Mouse (Mus musculus): ENCODE results near the gene Tspan8. TPM values are rescaled to one million over a fixed set of nuclear protein-coding genes. Genes with fewer than 3 reads are reported as not detected.
"Not testable (repeated sequence)": the region's sequence is repeated elsewhere in the genome, so short reads cannot be mapped to it uniquely, and the experiment has no call there.

Tspan8 gene
- polyA plus RNA-seq, 1 experiment = 1.4 TPM

DNA sequence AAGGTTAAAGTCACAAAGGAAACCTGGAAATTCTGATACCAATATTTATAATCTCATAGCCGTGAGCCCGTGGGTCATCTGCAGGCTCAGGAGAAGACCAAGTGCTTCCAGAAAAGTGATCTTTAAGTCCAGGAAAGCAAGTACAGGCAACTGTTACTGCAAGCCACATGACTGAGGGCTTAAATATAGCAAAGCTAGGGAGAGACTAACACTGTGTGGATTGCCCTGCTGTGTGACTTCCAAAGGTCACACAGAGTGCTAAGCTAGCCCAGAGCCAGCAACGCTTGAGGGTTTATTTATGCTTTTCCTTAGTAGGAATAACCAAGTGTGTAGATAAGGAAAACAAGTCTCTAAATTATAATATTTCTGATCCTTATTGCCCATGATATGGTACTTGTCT lies 15.2 kb upstream of the Tspan8 start:
- no peak for TF ChIP-seq SRF (IDR thresholded peaks at IDR 0.05; ENCODE audit: control insufficient read depth, insufficient read length, low read depth)
- TF ChIP-seq POLR2AphosphoS2 (IDR thresholded peaks at IDR 0.05; ENCODE audit: insufficient read length, low read depth) = no peak
- TF ChIP-seq POLR2A (IDR thresholded peaks at IDR 0.05; ENCODE audit: insufficient read length, low read depth) = no peak
- no peak for TF ChIP-seq MAX (IDR thresholded peaks at IDR 0.05; ENCODE audit: low read depth)
- no peak for TF ChIP-seq CEBPB (IDR thresholded peaks at IDR 0.05; ENCODE audit: insufficient read depth, poor library complexity, severe bottlenecking)
- no peak for TF ChIP-seq REST (IDR thresholded peaks at IDR 0.05; ENCODE audit: insufficient read depth, insufficient read length)
- H3ac ChIP-seq (ENCODE audit: control insufficient read depth, insufficient read length) = no peak overlapping the region
- no peaks in the 10 kb centered on the region for H3K79me2 ChIP-seq (ENCODE audit: control insufficient read depth, insufficient read depth)
- H3K4me2 ChIP-seq (ENCODE audit: low read depth) = no peak overlapping the region
- H3K4me3 ChIP-seq = no peak overlapping the region
- H3K36me3 ChIP-seq (ENCODE audit: control insufficient read depth, insufficient read depth) = no peaks in the 10 kb centered on the region
- no peaks in the 10 kb centered on the region for H3K27me3 ChIP-seq (ENCODE audit: control insufficient read depth, insufficient read depth, insufficient read length)

GRCm38 (mm10) chr10:115803013-115803412 lies 13.6 kb upstream of the Tspan8 start:
- not testable (repeated sequence) for H3K4me3 ChIP-seq; H3K4me2 ChIP-seq (ENCODE audit: low read depth); H3K79me2 ChIP-seq (ENCODE audit: control insufficient read depth, insufficient read depth); H3K27me3 ChIP-seq (ENCODE audit: control insufficient read depth, insufficient read depth, insufficient read length); H3ac ChIP-seq (ENCODE audit: control insufficient read depth, insufficient read length); H3K36me3 ChIP-seq (ENCODE audit: control insufficient read depth, insufficient read depth)

- TF ChIP-seq MYOG (IDR thresholded peaks at IDR 0.05; ENCODE audit: control insufficient read depth in 1 of 3, insufficient read depth in 1 of 3, insufficient read length in 2 of 3, low read depth in 2 of 3) (no peak), TCF3 (IDR thresholded peaks at IDR 0.05; ENCODE audit: insufficient read length, low read depth) (no peak), MYOD1 (IDR thresholded peaks at IDR 0.05; ENCODE audit: control insufficient read depth in 1 of 3, insufficient read length in 2 of 3, low read depth in 2 of 3) (no peak), SRF (IDR thresholded peaks at IDR 0.05; ENCODE audit: control insufficient read depth, insufficient read length, low read depth) (no peak), POLR2A (IDR thresholded peaks at IDR 0.05; ENCODE audit: insufficient read length, low read depth) (no peak), E2F4 (IDR thresholded peaks at IDR 0.05; ENCODE audit: insufficient read depth) (no peak)
- Histone ChIP-seq H3K79me2 (ENCODE audit: control insufficient read depth, insufficient read depth) (no peaks in the 10 kb centered on the region), H3K27me3 (ENCODE audit: control insufficient read depth, insufficient read depth, insufficient read length) (no peaks in the 10 kb centered on the region), H3K4me3 (no peak overlapping the region), H3K36me3 (ENCODE audit: control insufficient read depth, insufficient read depth) (no peaks in the 10 kb centered on the region), H3ac (ENCODE audit: control insufficient read depth, insufficient read length) (no peak overlapping the region), H3K4me2 (ENCODE audit: low read depth) (no peak overlapping the region)
These were observed 12.9 kb upstream of the Tspan8 start for GRCm38 (mm10) chr10:115803765-115804164.

GRCm38 (mm10) chr10:115805987-115806386 lies 10.6 kb upstream of the Tspan8 start:
- H3K79me2 ChIP-seq (ENCODE audit: control insufficient read depth, insufficient read depth) = no peaks in the 10 kb centered on the region
- H3K36me3 ChIP-seq (ENCODE audit: control insufficient read depth, insufficient read depth) = no peaks in the 10 kb centered on the region
- no peak overlapping the region for H3K4me2 ChIP-seq (ENCODE audit: low read depth)
- H3ac ChIP-seq (ENCODE audit: control insufficient read depth, insufficient read length) = no peak overlapping the region
- H3K27me3 ChIP-seq (ENCODE audit: control insufficient read depth, insufficient read depth, insufficient read length) = no peaks in the 10 kb centered on the region
- TF ChIP-seq POLR2A (IDR thresholded peaks at IDR 0.05; ENCODE audit: insufficient read length, low read depth) = no peak
- TF ChIP-seq MYOG (IDR thresholded peaks at IDR 0.05; ENCODE audit: control insufficient read depth in 1 of 3, insufficient read depth in 1 of 3, insufficient read length in 2 of 3, low read depth in 2 of 3) = no peak
- no peak for TF ChIP-seq REST (IDR thresholded peaks at IDR 0.05; ENCODE audit: insufficient read depth, insufficient read length)
- no peak for TF ChIP-seq MAX (IDR thresholded peaks at IDR 0.05; ENCODE audit: low read depth)
- TF ChIP-seq CEBPB (IDR thresholded peaks at IDR 0.05; ENCODE audit: insufficient read depth, poor library complexity, severe bottlenecking) = no peak
- no peak for TF ChIP-seq USF1 (IDR thresholded peaks at IDR 0.05; ENCODE audit: low read depth)
- TF ChIP-seq E2F4 (IDR thresholded peaks at IDR 0.05; ENCODE audit: insufficient read depth) = no peak
- TF ChIP-seq MYOD1 (IDR thresholded peaks at IDR 0.05; ENCODE audit: control insufficient read depth in 1 of 3, insufficient read length in 2 of 3, low read depth in 2 of 3) = no peak
- TF ChIP-seq TCF12 (IDR thresholded peaks at IDR 0.05; ENCODE audit: insufficient read depth, poor library complexity, severe bottlenecking) = no peak
- no peak for TF ChIP-seq TCF3 (IDR thresholded peaks at IDR 0.05; ENCODE audit: insufficient read length, low read depth)
- TF ChIP-seq POLR2AphosphoS2 (IDR thresholded peaks at IDR 0.05; ENCODE audit: insufficient read length, low read depth) = no peak
- H3K4me3 ChIP-seq = no peak overlapping the region

- Histone ChIP-seq H3K79me2 (ENCODE audit: control insufficient read depth, insufficient read depth) (no peaks in the 10 kb centered on the region), H3ac (ENCODE audit: control insufficient read depth, insufficient read length) (no peak overlapping the region), H3K27me3 (ENCODE audit: control insufficient read depth, insufficient read depth, insufficient read length) (no peaks in the 10 kb centered on the region), H3K36me3 (ENCODE audit: control insufficient read depth, insufficient read depth) (no peaks in the 10 kb centered on the region), H3K4me2 (ENCODE audit: low read depth) (no peak overlapping the region), H3K4me3 (no peak overlapping the region)
- TF ChIP-seq CEBPB (IDR thresholded peaks at IDR 0.05; ENCODE audit: insufficient read depth, poor library complexity, severe bottlenecking) (no peak), POLR2AphosphoS2 (IDR thresholded peaks at IDR 0.05; ENCODE audit: insufficient read length, low read depth) (no peak), TCF12 (IDR thresholded peaks at IDR 0.05; ENCODE audit: insufficient read depth, poor library complexity, severe bottlenecking) (no peak), TCF3 (IDR thresholded peaks at IDR 0.05; ENCODE audit: insufficient read length, low read depth) (no peak), SRF (IDR thresholded peaks at IDR 0.05; ENCODE audit: control insufficient read depth, insufficient read length, low read depth) (no peak), E2F4 (IDR thresholded peaks at IDR 0.05; ENCODE audit: insufficient read depth) (no peak), MYOD1 (IDR thresholded peaks at IDR 0.05; ENCODE audit: control insufficient read depth in 1 of 3, insufficient read length in 2 of 3, low read depth in 2 of 3) (no peak)
These were observed 7.5 kb upstream of the Tspan8 start for GRCm38 (mm10) chr10:115809169-115809568.

DNA sequence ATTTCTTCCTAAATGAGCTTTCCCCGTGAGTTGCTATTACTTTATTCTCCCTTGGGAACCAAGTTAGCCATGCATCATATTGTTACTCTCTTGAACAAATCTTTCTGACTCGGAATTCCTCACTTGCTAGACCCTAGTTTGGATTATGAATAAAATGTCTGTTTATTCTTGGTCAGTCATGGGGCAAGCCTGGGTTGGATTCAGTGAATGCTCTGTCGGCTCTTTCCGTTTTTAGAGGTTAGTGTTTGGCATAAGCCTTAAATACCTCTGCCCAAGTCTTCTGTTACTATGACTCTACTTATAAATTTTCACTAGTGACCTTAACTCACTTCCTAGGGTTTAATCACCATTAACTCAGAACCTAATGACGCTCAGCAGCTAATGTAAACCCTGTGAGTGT lies 5.1 kb upstream of the Tspan8 start:
- Histone ChIP-seq H3K27me3 (ENCODE audit: control insufficient read depth, insufficient read depth, insufficient read length) (no peaks in the 10 kb centered on the region), H3K79me2 (ENCODE audit: control insufficient read depth, insufficient read depth) (no peaks in the 10 kb centered on the region), H3K4me3 (no peak overlapping the region), H3K4me2 (ENCODE audit: low read depth) (no peak overlapping the region), H3K36me3 (ENCODE audit: control insufficient read depth, insufficient read depth) (no peaks in the 10 kb centered on the region), H3ac (ENCODE audit: control insufficient read depth, insufficient read length) (no peak overlapping the region)
- TF ChIP-seq MYOD1 (IDR thresholded peaks at IDR 0.05; ENCODE audit: control insufficient read depth in 1 of 3, insufficient read length in 2 of 3, low read depth in 2 of 3) = no peak
- no peak for TF ChIP-seq POLR2AphosphoS2 (IDR thresholded peaks at IDR 0.05; ENCODE audit: insufficient read length, low read depth)
- TF ChIP-seq TCF12 (IDR thresholded peaks at IDR 0.05; ENCODE audit: insufficient read depth, poor library complexity, severe bottlenecking) = no peak
- no peak for TF ChIP-seq CEBPB (IDR thresholded peaks at IDR 0.05; ENCODE audit: insufficient read depth, poor library complexity, severe bottlenecking)
- TF ChIP-seq SRF (IDR thresholded peaks at IDR 0.05; ENCODE audit: control insufficient read depth, insufficient read length, low read depth) = no peak
- no peak for TF ChIP-seq POLR2A (IDR thresholded peaks at IDR 0.05; ENCODE audit: insufficient read length, low read depth)
- TF ChIP-seq TCF3 (IDR thresholded peaks at IDR 0.05; ENCODE audit: insufficient read length, low read depth) = no peak
- TF ChIP-seq E2F4 (IDR thresholded peaks at IDR 0.05; ENCODE audit: insufficient read depth) = no peak
- no peak for TF ChIP-seq MYOG (IDR thresholded peaks at IDR 0.05; ENCODE audit: control insufficient read depth in 1 of 3, insufficient read depth in 1 of 3, insufficient read length in 2 of 3, low read depth in 2 of 3)

All from myocyte (in vitro differentiated cells).